Mouse (Mus musculus): ENCODE results near the gene Anapc1. TPM values are rescaled to one million over a fixed set of nuclear protein-coding genes. Genes with fewer than 3 reads are reported as not detected.

Anapc1 gene
- total and polyA plus RNA-seq, 3 experiments: 94.8 to 196 (median 123) TPM

GRCm38 (mm10) chr2:128731514-128731913 is 44.3 kb upstream of the Anapc1 start:
- no peaks in the 10 kb centered on the region for H3K79me2 ChIP-seq (ENCODE audit: control insufficient read depth, insufficient read depth, low read length, poor library complexity)
- DNase-seq (ENCODE audit: low read depth, low spot score): no peak
- no peak overlapping the region for H3K27ac ChIP-seq (ENCODE audit: control insufficient read depth, low read depth, low read length)
- no peaks in the 10 kb centered on the region for H3K9me3 ChIP-seq (replicated peaks; ENCODE audit: insufficient read depth, low read length)
- H3K4me3 ChIP-seq (ENCODE audit: control insufficient read depth in 1 of 2, insufficient read depth in 1 of 2, low read depth in 2 of 2, low read length in 2 of 2): no peak overlapping the region
- no peaks in the 10 kb centered on the region for H3K36me3 ChIP-seq (ENCODE audit: control insufficient read depth in 1 of 2, insufficient read depth in 2 of 2, low read length in 2 of 2)
- H3K27me3 ChIP-seq (ENCODE audit: control insufficient read depth in 1 of 2, insufficient read depth in 2 of 2, low read length in 2 of 2): peaks cover 3 to 5% of the 10 kb centered on the region in 2 experiments
- no peaks in the 10 kb centered on the region for H3K4me1 ChIP-seq (ENCODE audit: control insufficient read depth in 1 of 2, insufficient read depth in 2 of 2, low read length in 2 of 2)
- no peak overlapping the region for H3K9ac ChIP-seq (ENCODE audit: control insufficient read depth, low read depth, low read length, poor library complexity, severe bottlenecking)
- TF ChIP-seq ZC3H11A (IDR thresholded peaks at IDR 0.05; ENCODE audit: low read depth, low read length): no peak
- TF ChIP-seq JUND (IDR thresholded peaks at IDR 0.05; ENCODE audit: low read depth, low read length): no peak
- TF ChIP-seq GABPA (IDR thresholded peaks at IDR 0.05; ENCODE audit: low read depth, low read length): no peak
- TF ChIP-seq MXI1 (IDR thresholded peaks at IDR 0.05; ENCODE audit: low read depth, low read length): no peak
- no peak for TF ChIP-seq BHLHE40 (IDR thresholded peaks at IDR 0.05; ENCODE audit: borderline replicate concordance, low read depth, low read length)
- TF ChIP-seq MAX (IDR thresholded peaks at IDR 0.05; ENCODE audit: low read length): no peak

- H3K9ac ChIP-seq (ENCODE audit: control insufficient read depth, low read depth, low read length, poor library complexity, severe bottlenecking): no peak overlapping the region
- TF ChIP-seq ZMIZ1 (IDR thresholded peaks at IDR 0.05; ENCODE audit: low read depth, low read length) (no peak), CTCF (IDR thresholded peaks at IDR 0.05 in 2 of 3, conservative IDR thresholded peaks at IDR 0.05 in 1 of 3; ENCODE audit: control insufficient read depth in 1 of 3, insufficient read depth in 1 of 3, low read depth in 2 of 3, low read length in 3 of 3, poor library complexity in 1 of 3, severe bottlenecking in 1 of 3) (no peak), USF2 (IDR thresholded peaks at IDR 0.05; ENCODE audit: borderline replicate concordance in 1 of 2, insufficient read depth in 1 of 2, low read depth in 1 of 2, low read length in 2 of 2) (no peak), ZNF384 (IDR thresholded peaks at IDR 0.05; ENCODE audit: low read depth, low read length) (no peak), ELF1 (IDR thresholded peaks at IDR 0.05; ENCODE audit: low read depth, low read length) (no peak), MAFK (IDR thresholded peaks at IDR 0.05; ENCODE audit: borderline replicate concordance, low read depth, low read length) (no peak), BHLHE40 (IDR thresholded peaks at IDR 0.05; ENCODE audit: borderline replicate concordance, low read depth, low read length) (no peak), ZC3H11A (IDR thresholded peaks at IDR 0.05; ENCODE audit: low read depth, low read length) (no peak), CHD2 (IDR thresholded peaks at IDR 0.05; ENCODE audit: low read length) (no peak), CHD1 (IDR thresholded peaks at IDR 0.05; ENCODE audit: low read depth, low read length) (no peak), USF1 (IDR thresholded peaks at IDR 0.05; ENCODE audit: low read depth, low read length) (no peak)
- H3K36me3 ChIP-seq (ENCODE audit: control insufficient read depth in 1 of 2, insufficient read depth in 2 of 2, low read length in 2 of 2): no peaks in the 10 kb centered on the region
Measured at GRCm38 (mm10) chr2:128729141-128729540, 42.0 kb upstream of the Anapc1 start.

More at GRCm38 (mm10) chr2:128729141-128729540, 42.0 kb upstream of the Anapc1 start:
- DNase-seq (ENCODE audit: low read depth, low spot score): no peak
- no peak overlapping the region for H3K27ac ChIP-seq (ENCODE audit: control insufficient read depth, low read depth, low read length)
- no peaks in the 10 kb centered on the region for H3K9me3 ChIP-seq (replicated peaks; ENCODE audit: insufficient read depth, low read length)
- H3K4me3 ChIP-seq (ENCODE audit: control insufficient read depth in 1 of 2, insufficient read depth in 1 of 2, low read depth in 2 of 2, low read length in 2 of 2): no peak overlapping the region
- peaks cover 5% of the 10 kb centered on the region in 2 experiments for H3K27me3 ChIP-seq (ENCODE audit: control insufficient read depth in 1 of 2, insufficient read depth in 2 of 2, low read length in 2 of 2)
- no peaks in the 10 kb centered on the region for H3K79me2 ChIP-seq (ENCODE audit: control insufficient read depth, insufficient read depth, low read length, poor library complexity)
- no peaks in the 10 kb centered on the region for H3K4me1 ChIP-seq (ENCODE audit: control insufficient read depth in 1 of 2, insufficient read depth in 2 of 2, low read length in 2 of 2)

Data from MEL (cell line).